Mouse (Mus musculus): ENCODE results near the gene Gm6525. TPM values are rescaled to one million over a fixed set of nuclear protein-coding genes. Genes with fewer than 3 reads are reported as not detected.

Gm6525 gene
- total and polyA plus RNA-seq, 3 experiments = 0.17 to 0.71 (median 0.31) TPM

GRCm38 (mm10) chr3:84193881-84194280 lies 20.0 kb downstream of the Gm6525 start:
- Histone ChIP-seq H3K4me1 (ENCODE audit: control insufficient read depth in 1 of 2, insufficient read depth in 2 of 2) (no peaks in the 10 kb centered on the region), H3K4me2 (ENCODE audit: insufficient read depth, low read depth, poor library complexity, severe bottlenecking) (no peak overlapping the region), H3K27me3 (replicated peaks) (no peaks in the 10 kb centered on the region), H3K4me3 (replicated peaks in 1 of 3; ENCODE audit: low read depth in 2 of 3, low read length in 2 of 3, poor library complexity in 1 of 3) (no peak overlapping the region), H3K9ac (ENCODE audit: insufficient read depth, low read depth) (no peak overlapping the region), H3K79me2 (replicated peaks; ENCODE audit: control insufficient read depth, extremely low read depth, insufficient read depth, poor library complexity, severe bottlenecking) (no peaks in the 10 kb centered on the region), H3K36me3 (replicated peaks in 1 of 2; ENCODE audit: control insufficient read depth in 1 of 2, insufficient read depth in 1 of 2, low read length in 1 of 2) (peaks cover 6 to 38% of the 10 kb centered on the region in 2 experiments), H3K9me3 (replicated peaks; ENCODE audit: low read length) (no peaks in the 10 kb centered on the region), H3K27ac (ENCODE audit: insufficient read depth, low read depth) (no peak overlapping the region)
- no peak for TF ChIP-seq POLR2AphosphoS2 (IDR thresholded peaks at IDR 0.05; ENCODE audit: low read depth, low read length)
- TF ChIP-seq ZMIZ1 (IDR thresholded peaks at IDR 0.05; ENCODE audit: low read depth, low read length) = no peak
- no peak for TF ChIP-seq MAX (IDR thresholded peaks at IDR 0.05; ENCODE audit: low read length)
- no peak for TF ChIP-seq KAT2A (IDR thresholded peaks at IDR 0.05; ENCODE audit: insufficient replicate concordance, low read length)
- no peak for TF ChIP-seq ELF1 (IDR thresholded peaks at IDR 0.05; ENCODE audit: low read depth, low read length)
- no peak for TF ChIP-seq BHLHE40 (IDR thresholded peaks at IDR 0.05; ENCODE audit: low read depth, low read length)
- no peak for TF ChIP-seq MAZ (IDR thresholded peaks at IDR 0.05; ENCODE audit: low read depth, low read length)
- no peak for TF ChIP-seq GABPA (IDR thresholded peaks at IDR 0.05; ENCODE audit: insufficient replicate concordance, low read depth, low read length)
- no peak for TF ChIP-seq HCFC1 (IDR thresholded peaks at IDR 0.05; ENCODE audit: low read depth, low read length)
- TF ChIP-seq PAX5 (IDR thresholded peaks at IDR 0.05; ENCODE audit: low read length) = no peak
- no peak for TF ChIP-seq USF2 (conservative IDR thresholded peaks at IDR 0.05; ENCODE audit: low read depth, low read length)
- dilution Hi-C loops (cut with MboI; ENCODE audit: extremely low pct_ligation_motif_present, extremely low pct_unique_long_range_greater_than_20kb, low sequenced_read_pairs) = no loop called here
- DNase-seq (ENCODE audit: extremely low read depth) = no peak
- in situ Hi-C loops (cut with MboI; ENCODE audit: low pct_ligation_motif_present, low pct_unique_long_range_greater_than_20kb, low sequenced_read_pairs) = no loop called here

GRCm38 (mm10) chr3:84198229-84198628 lies 24.3 kb downstream of the Gm6525 start:
- no peaks in the 10 kb centered on the region for H3K27me3 ChIP-seq (replicated peaks)
- dilution Hi-C loops (cut with MboI; ENCODE audit: extremely low pct_ligation_motif_present, extremely low pct_unique_long_range_greater_than_20kb, low sequenced_read_pairs) (no loop called here), in situ Hi-C loops (cut with MboI; ENCODE audit: low pct_ligation_motif_present, low pct_unique_long_range_greater_than_20kb, low sequenced_read_pairs) (no loop called here)

More at GRCm38 (mm10) chr3:84198229-84198628, 24.3 kb downstream of the Gm6525 start:
- peaks cover 0 to 11% of the 10 kb centered on the region in 2 experiments for H3K36me3 ChIP-seq (replicated peaks in 1 of 2; ENCODE audit: control insufficient read depth in 1 of 2, insufficient read depth in 1 of 2, low read length in 1 of 2)
- no peak for DNase-seq (ENCODE audit: extremely low read depth)
- H3K9me3 ChIP-seq (replicated peaks; ENCODE audit: low read length) = no peaks in the 10 kb centered on the region
- H3K79me2 ChIP-seq (replicated peaks; ENCODE audit: control insufficient read depth, extremely low read depth, insufficient read depth, poor library complexity, severe bottlenecking) = no peaks in the 10 kb centered on the region
- no peak overlapping the region for H3K9ac ChIP-seq (ENCODE audit: insufficient read depth, low read depth)
- no peak overlapping the region for H3K4me2 ChIP-seq (ENCODE audit: insufficient read depth, low read depth, poor library complexity, severe bottlenecking)
- H3K4me3 ChIP-seq (replicated peaks in 1 of 3; ENCODE audit: low read depth in 2 of 3, low read length in 2 of 3, poor library complexity in 1 of 3) = no peak overlapping the region
- no peak overlapping the region for H3K27ac ChIP-seq (ENCODE audit: insufficient read depth, low read depth)
- TF ChIP-seq CHD1 (IDR thresholded peaks at IDR 0.05; ENCODE audit: low read depth, low read length) (no peak), ZC3H11A (IDR thresholded peaks at IDR 0.05; ENCODE audit: low read depth, low read length) (no peak), JUN (IDR thresholded peaks at IDR 0.05; ENCODE audit: insufficient read depth, low read depth, low read length) (no peak), POLR2AphosphoS2 (IDR thresholded peaks at IDR 0.05; ENCODE audit: low read depth, low read length) (no peak), ZMIZ1 (IDR thresholded peaks at IDR 0.05; ENCODE audit: low read depth, low read length) (no peak), BHLHE40 (IDR thresholded peaks at IDR 0.05; ENCODE audit: low read depth, low read length) (no peak), MXI1 (IDR thresholded peaks at IDR 0.05; ENCODE audit: low read depth, low read length) (no peak), E2F4 (IDR thresholded peaks at IDR 0.05; ENCODE audit: insufficient replicate concordance, low read depth, low read length) (no peak), MYC (IDR thresholded peaks at IDR 0.05; ENCODE audit: low read depth, low read length) (no peak), SIN3A (IDR thresholded peaks at IDR 0.05; ENCODE audit: low read length) (no peak), KAT2A (IDR thresholded peaks at IDR 0.05; ENCODE audit: insufficient replicate concordance, low read length) (no peak), TBP (conservative IDR thresholded peaks at IDR 0.05; ENCODE audit: low read depth, low read length) (no peak), TCF12 (IDR thresholded peaks at IDR 0.05; ENCODE audit: low read depth, low read length) (no peak), MEF2A (IDR thresholded peaks at IDR 0.05; ENCODE audit: borderline replicate concordance, low read depth, low read length) (no peak)
- H3K4me1 ChIP-seq (ENCODE audit: control insufficient read depth in 1 of 2, insufficient read depth in 2 of 2) = no peaks in the 10 kb centered on the region
